Mouse (Mus musculus): ENCODE measurements around the gene Gm28048.

- TF ChIP-seq CTCF (IDR thresholded peaks at IDR 0.05; ENCODE audit: control insufficient read depth, insufficient read depth, low read length) (no peak), POLR2A (IDR thresholded peaks at IDR 0.05; ENCODE audit: borderline replicate concordance, control insufficient read depth, low read depth, low read length) (no peak)
Measured at GRCm38 (mm10) chr11:22882926-22883325, 99.0 kb downstream of the Gm28048 start.
